Mouse (Mus musculus) right cerebral cortex, postnatal 4 days (tissue): ENCODE measurements around the gene Llcfc1.

Source experiments
- DNase-seq: peaks from one replicate; pipeline ENCODE4 v3.0.0-alpha.2; 2022

The Llcfc1 gene

DNA sequence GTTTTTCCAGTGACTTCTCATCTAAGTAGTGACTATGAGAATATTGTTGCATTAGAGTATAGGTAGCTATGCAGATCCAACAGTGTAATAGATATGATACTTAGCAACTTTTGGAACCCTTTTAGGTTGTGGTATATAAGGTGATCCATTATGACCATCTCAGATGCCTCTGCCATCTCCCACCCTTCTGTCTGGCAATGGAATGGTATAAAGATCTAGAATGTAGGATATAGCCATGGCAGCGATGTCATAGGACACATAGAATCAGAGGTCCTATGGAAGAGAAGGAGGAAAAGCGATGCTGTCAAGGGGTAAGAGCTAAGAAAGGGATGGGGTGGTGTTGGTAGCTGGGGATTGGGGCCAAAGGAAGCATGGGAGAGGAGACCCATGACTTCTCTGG lies at the start of gene Llcfc1:
Gene Llcfc1 (plus strand): TSS at position 301 of the 400 bp plus-strand sequence.
- DNase-seq: no peak

DNA sequence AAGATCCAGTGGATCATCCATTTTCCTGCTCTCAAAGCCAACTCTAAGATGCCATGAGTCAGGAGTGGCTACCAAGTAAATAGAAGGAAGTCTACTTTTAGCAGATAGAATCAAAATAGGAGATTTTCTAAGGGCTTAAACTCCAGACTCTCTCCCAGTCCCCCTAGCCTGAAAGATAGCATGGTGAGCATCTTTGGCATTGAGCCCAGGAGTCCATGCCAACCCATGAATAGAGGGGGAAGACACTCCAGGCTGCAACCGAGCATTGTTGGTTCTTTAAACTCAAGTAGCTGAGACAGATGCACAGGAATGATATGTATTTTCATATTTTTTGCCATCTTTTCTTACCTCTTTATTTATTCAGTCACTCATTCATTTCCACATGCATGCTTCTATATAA lies 49.0 kb upstream of the Llcfc1 start:
- DNase-seq: no peak

DNA sequence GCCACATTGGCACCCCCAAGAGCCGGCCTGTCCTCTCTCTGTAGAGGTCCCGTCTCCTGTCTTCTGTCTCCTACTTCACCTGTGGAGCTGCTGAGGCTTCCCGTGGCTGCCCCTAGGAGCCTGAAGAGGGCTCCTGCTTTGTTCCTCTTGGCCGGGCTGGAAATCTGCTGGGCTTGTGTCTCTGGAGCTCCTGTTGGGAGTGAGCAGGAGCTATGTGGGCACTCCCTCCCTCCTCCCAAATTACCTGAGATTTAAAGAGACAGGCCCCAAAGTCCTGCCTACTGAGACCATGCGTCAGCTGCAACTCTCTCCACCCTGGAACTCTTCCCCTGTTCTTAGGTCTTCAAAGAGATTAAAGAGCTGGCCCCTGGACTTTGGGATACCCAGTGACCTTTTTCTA lies 48.1 kb upstream of the Llcfc1 start, which contains the start of gene Trpv6:
Gene Trpv6 (minus strand): TSS at position 228 of the 400 bp plus-strand sequence.
- no peak for DNase-seq

DNA sequence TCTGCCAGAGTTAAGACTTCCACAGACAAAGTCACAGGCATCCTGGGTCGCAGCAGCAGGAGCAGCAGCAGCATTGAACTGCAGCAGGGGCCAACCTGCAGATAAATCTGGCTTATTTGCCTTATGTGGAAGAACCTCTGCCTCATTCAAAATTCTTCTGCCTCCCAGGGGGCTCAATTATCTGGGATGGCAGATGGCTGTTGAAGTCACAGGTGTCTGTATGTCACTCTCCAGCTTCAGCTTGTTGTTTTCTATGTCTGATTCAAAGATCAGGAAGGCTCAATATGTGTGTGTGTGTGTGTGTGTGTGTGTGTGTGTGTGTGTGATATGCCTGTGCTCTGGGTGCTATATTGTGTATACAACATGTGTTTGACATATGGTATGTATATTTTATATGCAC lies 46.8 kb upstream of the Llcfc1 start:
- DNase-seq: no peak

DNA sequence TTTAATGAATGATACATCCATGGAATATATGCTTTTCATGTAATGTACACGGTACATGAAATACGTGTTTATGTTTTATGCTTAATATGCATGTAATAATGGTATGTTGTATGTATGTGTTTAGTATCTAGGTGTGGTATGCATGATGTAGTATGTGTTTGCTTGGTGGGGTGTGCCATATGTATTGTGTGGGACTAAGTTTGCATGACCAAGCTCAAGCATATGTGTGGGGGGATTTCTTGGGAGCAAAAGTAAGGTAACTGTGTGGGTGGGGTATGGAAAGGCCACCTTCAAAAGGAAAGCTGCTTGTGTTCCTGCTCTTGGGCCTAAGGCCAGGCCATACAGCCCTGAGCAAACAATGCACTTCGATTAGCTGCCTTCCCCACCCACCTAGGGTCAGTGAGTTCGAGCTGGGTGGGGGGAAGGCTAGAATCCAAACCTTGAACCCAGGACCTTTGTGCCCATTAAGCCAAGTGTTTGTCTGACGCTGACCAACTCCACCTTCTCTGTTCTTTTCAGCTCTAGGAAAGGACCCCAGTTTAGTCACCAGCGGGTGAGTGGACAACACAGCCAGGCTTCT lies 46.2 kb upstream of the Llcfc1 start:
- no peak for DNase-seq

DNA sequence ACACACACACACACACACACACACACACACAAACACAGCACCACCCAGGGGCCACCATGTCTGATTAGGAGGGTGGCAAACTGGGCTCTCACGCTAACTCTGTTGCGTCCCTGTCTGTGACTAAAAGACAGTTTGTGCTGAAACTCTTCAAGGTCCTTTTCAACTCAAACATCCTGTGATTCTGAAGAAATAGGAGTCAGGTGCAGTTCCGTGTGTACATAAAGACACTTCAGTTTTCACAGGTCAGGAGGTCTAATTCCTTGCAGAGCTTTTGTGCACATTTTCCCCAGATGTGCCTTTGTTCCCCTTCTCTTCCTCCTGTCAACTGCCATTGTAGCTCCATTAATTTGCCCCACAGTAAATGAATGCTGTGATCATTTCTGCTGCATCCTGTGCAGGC lies 43.8 kb upstream of the Llcfc1 start:
- DNase-seq: no peak

DNA sequence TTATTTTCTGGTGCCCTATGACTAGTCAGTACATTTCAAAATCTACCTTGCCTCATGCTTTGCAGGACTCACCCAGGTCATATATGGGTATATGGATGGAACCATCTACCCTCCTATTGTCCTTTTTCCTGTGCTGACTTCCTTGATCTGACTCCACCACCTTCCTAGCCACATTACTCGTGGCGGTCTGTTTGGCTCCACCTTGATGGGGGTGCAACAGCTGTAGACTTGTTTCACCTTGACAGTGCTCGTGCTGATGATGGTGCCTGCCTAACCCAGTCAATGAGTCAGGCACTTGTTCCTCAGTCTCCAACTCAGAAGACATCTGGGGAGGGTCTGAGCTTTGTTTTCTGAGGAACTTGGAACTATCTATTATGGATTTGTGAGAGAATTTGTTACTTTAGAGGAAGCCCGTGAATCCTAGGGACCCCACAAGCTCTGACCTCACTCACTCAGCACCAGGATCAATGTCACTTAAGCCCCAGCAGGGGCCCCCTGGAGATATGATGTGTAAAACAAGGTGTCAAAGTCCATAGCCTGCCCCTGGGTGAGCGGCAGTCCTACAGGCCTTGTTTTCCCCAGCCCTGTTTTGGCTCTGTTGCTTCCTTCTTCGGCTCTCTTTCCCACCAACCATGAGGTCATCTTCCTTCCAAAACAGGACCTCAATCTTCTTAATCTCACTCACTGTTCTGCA lies 42.9 kb upstream of the Llcfc1 start:
- no peak for DNase-seq

DNA sequence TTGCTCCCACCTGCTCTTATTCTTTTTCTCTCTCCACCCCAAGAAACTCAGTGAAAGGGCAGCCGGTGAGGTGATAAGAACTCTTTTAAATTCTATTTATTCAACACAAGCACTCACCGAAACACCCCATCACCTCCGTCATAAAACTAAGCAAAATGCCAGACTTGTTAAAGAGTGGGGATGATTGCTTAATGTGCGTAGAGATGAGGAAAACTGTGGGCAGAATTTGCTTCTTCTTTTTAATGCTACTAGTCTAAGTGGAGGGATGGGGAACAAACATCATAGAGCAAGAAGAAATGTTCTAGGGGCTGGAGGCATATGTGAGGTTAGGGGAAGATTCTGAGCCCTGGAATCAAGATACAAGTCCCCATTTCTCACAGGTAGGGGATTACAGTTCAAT lies 41.5 kb upstream of the Llcfc1 start:
- DNase-seq: no peak

DNA sequence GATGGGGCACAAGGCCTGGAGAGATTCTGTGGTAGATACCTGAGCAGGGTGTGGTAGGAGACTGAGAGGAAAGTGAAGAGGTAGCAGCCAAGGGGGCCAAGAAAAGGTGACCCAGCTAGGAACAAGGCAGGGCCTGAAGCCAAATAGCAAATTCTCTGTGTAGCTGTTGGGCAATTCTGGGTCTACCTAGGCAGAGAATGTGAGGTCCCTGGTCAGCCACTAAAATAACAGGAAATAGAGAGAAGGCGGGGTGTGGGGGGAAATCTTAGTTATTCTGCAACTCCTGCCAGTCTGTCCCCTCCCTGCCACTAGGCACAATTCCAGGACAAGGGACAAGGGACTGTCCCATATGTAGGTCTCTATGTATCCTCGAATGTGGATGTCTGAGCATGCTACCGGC lies 41.0 kb upstream of the Llcfc1 start:
- DNase-seq: no peak

DNA sequence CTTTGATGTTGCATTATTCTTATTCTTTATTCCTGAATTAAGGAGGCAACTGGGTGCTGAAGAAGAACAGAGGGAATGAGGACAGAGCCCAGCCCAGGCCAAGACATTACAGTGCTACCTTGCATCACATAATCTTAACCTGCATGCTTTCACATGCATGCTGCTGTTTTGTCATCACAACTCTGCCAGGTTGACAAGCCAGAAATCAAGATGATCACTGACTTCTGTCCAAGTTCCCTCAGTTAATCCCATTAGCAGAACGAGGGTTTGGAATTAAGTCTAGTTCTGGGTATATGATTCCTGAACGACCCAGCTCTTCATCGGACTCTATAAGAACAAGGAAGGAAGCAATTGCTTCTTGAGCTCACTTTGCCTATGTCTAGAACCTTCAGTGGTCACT lies 38.0 kb upstream of the Llcfc1 start:
- DNase-seq: no peak

DNA sequence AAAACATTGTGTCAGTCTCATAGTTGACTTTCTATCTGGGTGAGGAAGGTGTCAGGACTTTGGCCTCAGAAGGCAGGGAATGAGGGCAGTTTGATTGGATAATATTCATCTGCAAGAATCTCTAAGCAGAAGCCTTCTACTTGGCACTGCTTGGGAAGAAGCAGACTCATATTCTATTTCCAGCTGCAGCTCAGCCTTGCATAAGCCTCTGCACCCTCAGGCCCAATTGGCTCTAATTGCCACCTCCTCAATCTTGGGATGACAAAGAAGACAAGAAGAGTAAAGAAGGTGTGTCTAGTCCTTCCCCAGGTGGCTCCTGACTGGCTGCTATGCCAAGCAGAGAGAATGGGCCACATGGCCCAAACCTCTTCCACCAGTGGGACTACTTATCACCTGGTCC lies 37.6 kb upstream of the Llcfc1 start:
- no peak for DNase-seq

DNA sequence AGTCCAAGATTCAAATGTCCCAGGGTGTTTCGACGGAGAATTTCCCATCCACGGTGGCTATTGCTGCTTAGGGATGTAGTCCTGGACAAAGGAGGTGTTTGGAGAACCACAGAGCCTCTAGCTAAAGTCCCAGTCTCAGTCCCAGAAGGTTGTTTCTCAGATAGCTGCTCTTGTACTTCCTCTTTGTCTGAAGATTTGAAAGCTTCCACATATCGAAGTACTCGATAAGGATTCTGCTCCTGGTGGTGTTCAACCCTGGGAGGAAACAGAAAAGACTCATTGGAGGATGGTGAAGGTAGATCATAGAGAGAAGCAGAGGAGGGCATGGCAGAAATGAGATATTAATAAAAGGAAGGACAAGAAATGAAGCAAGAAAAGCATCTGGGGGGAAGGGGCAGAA lies 31.1 kb upstream of the Llcfc1 start:
- no peak for DNase-seq

DNA sequence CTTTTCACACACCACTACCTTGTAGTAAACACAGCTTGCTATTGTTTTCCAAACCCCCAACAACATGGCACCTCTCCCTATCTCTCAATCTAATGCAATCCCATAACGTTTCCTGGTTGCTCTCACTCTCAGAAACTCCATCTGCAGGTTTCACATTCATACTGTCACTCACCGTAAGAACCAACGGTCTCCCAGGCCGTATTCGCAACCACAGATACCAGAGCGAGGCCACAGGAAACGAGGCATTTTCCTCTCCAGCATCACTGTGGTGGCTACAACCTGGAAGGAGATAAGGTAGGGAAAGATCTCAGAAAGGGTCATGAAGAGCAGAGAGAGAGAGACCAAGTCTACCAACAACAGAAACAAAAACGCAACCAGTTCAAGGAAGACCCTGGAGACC lies 29.6 kb upstream of the Llcfc1 start:
- no peak for DNase-seq

DNA sequence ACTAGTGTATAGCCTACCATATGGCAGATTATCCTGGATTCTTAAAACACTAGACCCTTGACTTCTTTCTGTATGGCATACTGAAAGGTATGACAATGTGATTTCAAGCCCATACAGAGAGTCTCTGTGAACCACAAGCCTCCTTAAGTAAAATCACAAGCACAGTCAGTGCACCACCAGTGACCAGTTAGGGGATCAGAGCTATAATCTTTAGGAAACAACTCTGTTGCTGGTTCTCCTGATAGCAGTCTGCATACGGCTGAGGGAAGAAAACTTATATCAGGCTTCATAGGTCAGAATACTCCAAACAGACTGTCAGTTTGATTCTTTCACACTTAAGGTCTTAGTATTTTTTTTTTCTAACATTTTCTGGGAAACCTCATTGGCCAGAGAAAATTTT lies 25.7 kb upstream of the Llcfc1 start:
- DNase-seq: no peak

DNA sequence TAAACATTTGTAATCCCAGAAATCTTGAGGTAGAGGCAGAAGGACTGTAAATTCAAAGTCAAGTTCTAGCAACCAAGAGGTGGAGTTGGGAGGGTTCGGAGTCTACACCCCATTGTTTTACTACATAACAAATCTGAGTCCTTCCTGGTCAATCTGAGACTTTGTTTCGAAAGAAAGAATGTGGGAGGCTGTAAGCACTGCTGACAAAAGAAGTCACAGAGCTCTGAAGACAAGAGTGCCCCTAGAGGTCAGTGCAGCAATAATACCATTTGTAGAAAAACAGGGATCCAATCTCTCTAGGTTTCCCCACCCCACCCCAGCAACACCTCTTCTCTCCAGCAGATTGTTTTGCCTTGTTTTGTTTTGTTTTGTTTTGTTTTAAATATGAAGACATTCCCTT lies 21.9 kb upstream of the Llcfc1 start:
- no peak for DNase-seq

DNA sequence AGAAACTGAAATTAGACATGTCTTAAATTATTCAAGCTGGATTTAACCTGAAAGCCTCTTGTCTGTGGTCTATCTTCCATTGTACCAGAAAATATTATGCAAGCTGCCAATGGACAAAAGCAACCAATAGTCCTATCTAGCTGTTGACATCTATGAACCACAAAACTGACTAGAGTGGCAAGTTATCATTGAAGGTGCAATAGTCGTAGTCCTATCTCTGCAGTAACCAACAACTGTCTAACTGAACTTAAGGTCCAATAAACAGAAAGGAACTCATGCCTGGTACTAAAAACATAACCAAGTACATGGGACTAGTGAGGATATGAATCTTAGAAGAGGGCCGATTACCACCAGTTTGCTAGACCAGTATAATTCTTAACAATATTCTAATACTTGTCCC lies 7.7 kb upstream of the Llcfc1 start:
- no peak for DNase-seq

DNA sequence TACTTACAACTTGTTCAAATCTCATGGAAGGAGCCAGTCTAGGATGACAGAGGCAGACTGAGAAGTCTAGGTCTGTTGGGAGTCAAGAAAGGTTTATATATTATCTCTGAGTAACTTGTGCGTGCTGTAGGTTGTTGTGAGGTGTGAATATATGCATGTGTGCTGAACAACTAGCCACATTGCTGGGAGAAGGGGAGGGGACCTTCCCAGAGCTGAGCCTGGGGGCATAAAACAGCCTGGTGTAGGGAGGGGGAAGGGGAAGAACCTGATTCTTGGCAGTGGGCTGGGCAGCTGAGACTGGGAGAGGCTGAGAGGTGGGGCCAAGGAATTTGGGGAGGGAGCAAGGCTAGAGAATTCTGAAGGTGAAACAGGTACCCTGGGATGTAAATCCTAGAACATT lies 3.6 kb upstream of the Llcfc1 start, which contains the start of gene Trpv5:
Gene Trpv5 (minus strand): TSS at position 101 of the 400 bp plus-strand sequence.
- no peak for DNase-seq

DNA sequence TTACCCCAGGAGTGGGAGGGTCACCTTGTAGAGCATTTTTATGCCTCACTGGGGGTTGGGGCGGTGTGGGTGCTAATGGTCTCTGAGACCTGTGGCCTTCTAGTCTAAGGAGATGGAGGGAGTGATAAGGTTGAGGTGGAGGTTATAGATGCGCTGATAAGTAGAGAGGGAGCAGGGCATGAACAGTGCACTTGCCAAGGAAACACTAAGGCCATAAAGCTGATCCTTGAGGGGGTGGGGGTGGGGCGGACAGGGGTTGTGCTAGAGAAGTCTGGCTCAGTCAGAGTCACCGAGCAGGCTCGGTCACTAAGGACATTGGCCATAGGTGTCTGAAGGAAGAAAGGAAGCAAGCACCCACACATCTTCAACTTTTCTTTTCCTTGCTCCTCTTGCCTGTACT lies 2.6 kb upstream of the Llcfc1 start:
- DNase-seq: no peak

DNA sequence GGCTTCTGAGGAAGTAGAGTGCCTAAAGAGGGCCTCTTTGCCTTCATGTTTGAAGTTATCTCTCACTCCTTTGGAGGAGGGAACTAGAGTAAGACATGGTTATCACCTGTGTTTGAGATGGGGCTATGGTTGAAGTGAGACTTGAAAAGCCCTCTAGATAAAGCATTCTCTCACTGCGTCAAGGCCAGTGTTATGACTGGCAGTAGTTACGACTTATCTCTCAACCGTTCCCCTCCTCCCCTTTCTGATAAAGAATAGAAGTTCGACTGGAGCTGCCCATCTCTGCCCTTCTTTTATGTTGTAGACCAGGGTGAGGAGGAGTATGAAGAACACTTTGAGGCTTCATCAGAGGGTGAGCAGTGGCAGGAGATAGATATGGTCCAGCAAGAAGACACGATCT lies 680 bp downstream of the Llcfc1 start:
- no peak for DNase-seq

DNA sequence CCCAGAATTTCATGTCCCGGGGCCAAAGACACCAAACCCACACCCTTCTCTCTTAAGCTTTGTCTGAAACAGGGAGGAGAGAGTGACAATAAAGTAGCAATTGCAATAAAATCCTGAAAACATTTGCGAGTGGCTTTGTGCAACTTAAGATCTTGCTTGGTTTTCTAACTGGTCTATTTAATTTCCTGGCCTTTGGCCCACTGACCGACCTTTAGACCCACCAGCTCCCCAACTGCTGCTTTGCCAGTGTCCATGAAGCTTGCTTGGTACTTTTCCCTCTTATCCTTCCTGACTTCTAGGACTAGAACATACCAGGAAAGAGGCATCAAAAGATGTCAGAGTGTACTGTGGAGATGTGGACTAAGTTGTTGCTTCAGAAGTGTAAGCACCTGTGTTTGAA lies 1.4 kb downstream of the Llcfc1 start:
- no peak for DNase-seq

DNA sequence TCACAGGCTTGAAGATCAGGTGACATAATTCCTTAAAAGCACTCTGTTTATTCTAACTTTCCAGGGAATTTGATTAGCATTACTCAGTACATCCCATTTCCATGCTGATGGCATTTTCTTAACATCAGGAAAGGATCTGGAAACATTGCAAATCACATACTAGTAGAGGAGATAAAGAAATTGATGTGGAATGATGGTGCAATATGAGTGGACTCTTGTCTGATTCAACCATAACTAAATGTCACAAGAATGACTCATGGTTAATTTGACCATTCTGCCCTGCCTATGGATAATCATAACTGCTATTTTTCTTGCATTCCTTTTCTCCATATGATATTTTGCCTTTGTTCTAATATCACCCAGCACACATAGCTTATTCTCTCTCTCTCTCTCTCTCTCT lies 8.0 kb downstream of the Llcfc1 start:
- no peak for DNase-seq

DNA sequence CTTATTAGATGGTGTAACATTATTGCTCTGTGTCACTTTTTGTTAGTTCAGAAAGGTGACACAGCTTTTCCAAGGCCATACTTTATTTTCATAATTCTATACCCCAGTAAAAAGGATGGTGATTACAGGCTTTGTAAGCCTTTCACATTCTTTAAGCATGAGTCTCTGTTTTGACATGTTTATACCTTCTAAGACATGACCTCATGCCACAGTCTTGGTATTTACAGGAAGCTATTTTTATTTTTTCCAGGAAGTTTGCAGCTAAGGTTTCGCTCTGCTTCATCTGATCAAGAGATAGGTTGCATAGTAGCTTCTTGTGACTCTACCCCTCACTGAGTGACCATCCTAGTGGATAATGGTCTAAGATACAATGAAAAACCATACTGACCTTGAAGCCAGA lies 10.2 kb downstream of the Llcfc1 start:
- DNase-seq: no peak

DNA sequence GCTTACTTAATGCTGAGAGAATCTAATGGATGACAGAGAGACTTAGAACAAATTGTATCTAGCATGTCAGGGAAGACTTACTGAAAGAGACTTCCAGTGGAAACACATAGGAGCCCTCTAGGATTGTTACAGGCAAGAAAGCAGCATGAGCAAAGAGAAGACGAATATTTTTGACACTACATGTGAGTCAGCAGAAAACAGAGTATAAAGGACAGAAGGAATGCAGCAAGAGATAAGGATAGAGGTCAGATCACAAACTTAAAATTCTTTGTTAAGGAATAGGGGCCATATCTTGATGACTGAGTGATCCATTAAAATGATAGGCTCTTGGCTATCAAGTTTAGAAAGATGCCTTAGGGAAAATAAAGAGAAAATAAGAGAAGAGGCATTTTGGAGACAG lies 17.0 kb downstream of the Llcfc1 start:
- DNase-seq: no peak

DNA sequence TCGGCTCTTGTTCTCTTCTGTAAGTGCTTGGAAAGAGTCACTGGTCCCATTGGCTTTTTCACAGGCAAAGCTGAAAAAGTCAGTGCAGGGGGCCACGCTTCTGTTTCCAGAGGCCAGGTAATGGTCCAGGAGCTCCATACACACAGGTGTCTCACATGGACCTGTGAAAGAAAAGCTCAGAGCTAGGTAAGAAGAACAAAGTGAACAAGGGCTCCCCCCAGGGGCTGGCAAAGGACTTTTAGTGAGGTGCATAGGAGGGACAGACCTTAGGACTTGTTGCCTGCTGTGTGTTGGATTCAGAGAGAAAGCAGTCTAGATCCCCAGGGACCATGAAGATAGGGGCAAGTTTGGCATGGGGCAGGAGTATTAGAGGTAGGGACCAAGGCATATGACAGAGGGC lies 18.7 kb downstream of the Llcfc1 start:
- DNase-seq: no peak

DNA sequence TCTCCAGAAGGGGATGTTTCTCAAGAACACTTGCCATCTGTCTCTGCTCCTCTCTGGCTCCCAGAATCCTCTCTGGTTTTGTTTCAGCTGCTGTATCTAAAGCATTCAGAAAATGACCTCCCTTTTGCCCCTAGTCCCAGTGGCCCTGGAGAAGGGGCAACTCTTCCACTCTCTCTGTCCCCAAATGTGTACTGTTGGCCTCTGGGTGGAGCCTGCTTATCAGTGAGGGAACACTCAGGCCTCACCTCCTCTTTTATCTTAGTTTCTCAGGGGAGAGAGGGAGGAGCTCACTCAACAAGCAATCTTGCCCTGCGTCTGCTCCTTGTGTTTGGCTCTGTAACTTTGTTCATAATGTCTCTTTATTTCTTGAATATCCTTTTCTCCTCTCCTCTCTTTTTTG lies 19.9 kb downstream of the Llcfc1 start, which contains the start of gene Kel:
Gene Kel (minus strand): TSS at position 217 of the 400 bp plus-strand sequence.
- no peak for DNase-seq
